Mouse (Mus musculus) gastrocnemius, postnatal 36 days (tissue): Measurements from ENCODE around the gene Zfp534. TPM values are rescaled to one million over a fixed set of nuclear protein-coding genes. Genes with fewer than 3 reads are reported as not detected.
"Not testable (repeated sequence)": the region's sequence is repeated elsewhere in the genome, so short reads cannot be mapped to it uniquely, and the experiment has no call there.

Source experiments
- DNase-seq, 2 experiments: peaks; one replicate each; pipeline ENCODE4 v3.0.0; 2022
- intact Hi-C: fragments of 180-260 bp; cut with DNase I; formaldehyde crosslinking; loops from one replicate; pipeline ENCODE4 v1.15.1; 2025
- long read RNA-seq, 2 experiments: library from polyadenylated mRNA; stranded (forward); transcript quantifications; one replicate each; pipeline ENCODE4 v2.0.0; 2021
- total RNA-seq, 2 experiments: library from RNA; stranded (reverse); gene quantifications; 2 replicates each; pipeline ENCODE4 v1.2.3; 2021

Zfp534 gene
- not detected for total RNA-seq
- long read RNA-seq, experiment 1, result 0 reads
- long read RNA-seq, experiment 2, result 0 reads

- intact Hi-C loops, DNase-seq: not testable (repeated sequence)
Measured at GRCm38 (mm10) chr4:147702453-147702852, at the start of gene Zfp534. Zfp534 (minus strand) TSS chr4:147702553.

- DNase-seq, intact Hi-C loops: not testable (repeated sequence)
Measured at GRCm38 (mm10) chr4:147746255-147746654, 43.9 kb upstream of the Zfp534 start.

- intact Hi-C loops, DNase-seq: not testable (repeated sequence)
Measured at GRCm38 (mm10) chr4:147738636-147739369, 36.5 kb upstream of the Zfp534 start.

- DNase-seq, intact Hi-C loops: not testable (repeated sequence)
Measured at GRCm38 (mm10) chr4:147655245-147655644, 47.1 kb downstream of the Zfp534 start.

- DNase-seq, intact Hi-C loops: not testable (repeated sequence)
Measured at GRCm38 (mm10) chr4:147647407-147647806, 54.9 kb downstream of the Zfp534 start.

- DNase-seq, intact Hi-C loops: not testable (repeated sequence)
Measured at GRCm38 (mm10) chr4:147642413-147642812, 59.9 kb downstream of the Zfp534 start, which contains the start of gene Zfp979. Zfp979 (minus strand) TSS chr4:147642513.

GRCm38 (mm10) chr4:147641932-147642331 lies 60.4 kb downstream of the Zfp534 start:
- DNase-seq, intact Hi-C loops: not testable (repeated sequence)

GRCm38 (mm10) chr4:147633818-147634262 lies 68.5 kb downstream of the Zfp534 start:
- intact Hi-C loops, result not testable (repeated sequence)

More at GRCm38 (mm10) chr4:147633818-147634262, 68.5 kb downstream of the Zfp534 start:
- not testable (repeated sequence) for DNase-seq

Other genes starting within 250 kb of the Zfp534 start
- 1 to 10 TPM; 3.4 to 4.0 TPM for gene Zfp982, start 210.1 kb downstream of the Zfp534 start, total RNA-seq
- gene Gm16503, start 162.3 kb downstream of the Zfp534 start, total RNA-seq, result under 1 TPM; 0.10 to 0.13 TPM
- gene Zfp985, start 149.3 kb downstream of the Zfp534 start, total RNA-seq, result under 1 TPM; 0.10 to 0.13 TPM
- under 1 TPM; 0.74 to 0.89 TPM for gene Zfp979, start 60.0 kb downstream of the Zfp534 start, total RNA-seq
- under 1 TPM; 0.74 to 0.87 TPM for gene Zfp984, start 107.2 kb upstream of the Zfp534 start, total RNA-seq
- gene Zfp933, start 145.8 kb upstream of the Zfp534 start, total RNA-seq, result 1 to 10 TPM; 7.1 to 7.9 TPM
- 1 to 10 TPM; 4.0 to 6.3 TPM for gene Miip, start 166.3 kb upstream of the Zfp534 start, total RNA-seq
- gene Fv1, start 166.4 kb upstream of the Zfp534 start, total RNA-seq, result 1 to 10 TPM; 3.8 to 5.8 TPM
- 100 to 1,000 TPM; 406 to 426 TPM for gene Mfn2, start 202.2 kb upstream of the Zfp534 start, total RNA-seq
- gene Plod1, start 234.2 kb upstream of the Zfp534 start, total RNA-seq, result 10 to 100 TPM; 21.8 to 25.6 TPM
- gene 2510039O18Rik, start 238.3 kb upstream of the Zfp534 start, total RNA-seq, result 10 to 100 TPM; 17.9 to 21.4 TPM